Mouse (Mus musculus) gastrocnemius, postnatal 36 days (tissue): ENCODE measurements around the gene Pcna. TPM values are rescaled to one million over a fixed set of nuclear protein-coding genes. Genes with fewer than 3 reads are reported as not detected.
"Not testable (repeated sequence)": the region's sequence is repeated elsewhere in the genome, so short reads cannot be mapped to it uniquely, and the experiment has no call there.

Experiments
- DNase-seq, 2 experiments: peaks; one replicate each; pipeline ENCODE4 v3.0.0; 2022
- intact Hi-C: fragments of 180-260 bp; cut with DNase I; formaldehyde crosslinking; loops from one replicate; pipeline ENCODE4 v1.15.1; 2025
- long read RNA-seq, 2 experiments: library from polyadenylated mRNA; stranded (forward); transcript quantifications; one replicate each; pipeline ENCODE4 v2.0.0; 2021
- total RNA-seq, 2 experiments: library from RNA; stranded (reverse); gene quantifications; 2 replicates each; pipeline ENCODE4 v1.2.3; 2021

Pcna gene
- 10 to 100 TPM; 19.7 to 20.7 TPM for total RNA-seq
- long read RNA-seq, experiment 1, transcript Pcna-201 (6 exons, 1,518 nt), result major isoform, 18 of 19 reads
- long read RNA-seq, experiment 1, partial matches to known transcripts, result 1 of 19 reads
- long read RNA-seq, experiment 1, other reads (novel, unspliced or antisense), result 0 of 19 reads
- long read RNA-seq, experiment 2, transcript Pcna-201 (6 exons, 1,518 nt), result major isoform, 18 of 23 reads
- long read RNA-seq, experiment 2, partial matches to known transcripts, result 4 of 23 reads
- long read RNA-seq, experiment 2, other reads (novel, unspliced or antisense), result 1 of 23 reads

GRCm38 (mm10) chr2:132252542-132253528 lies at the start of gene Pcna:
Pcna (minus strand) TSS chr2:132253314.
- intact Hi-C loops, result no loop called here
- peak; percentile 92 to 96 for DNase-seq

- intact Hi-C loops, result loop anchor here (10.0 kb wide), 1 partner anchor 403 kb away; no protein-coding TSS in a partner anchor
- no peak for DNase-seq
Observed at GRCm38 (mm10) chr2:132301436-132301835, 48.3 kb upstream of the Pcna start.

- intact Hi-C loops, result no loop called here
Observed at GRCm38 (mm10) chr2:132298250-132298649, 45.1 kb upstream of the Pcna start.

GRCm38 (mm10) chr2:132293694-132294450 lies 40.8 kb upstream of the Pcna start:
- intact Hi-C loops, result no loop called here

More at GRCm38 (mm10) chr2:132298250-132298649, 45.1 kb upstream of the Pcna start:
- no peak for DNase-seq

GRCm38 (mm10) chr2:132292083-132292482 lies 39.0 kb upstream of the Pcna start:
- intact Hi-C loops, result no loop called here
- DNase-seq, result no peak

More at GRCm38 (mm10) chr2:132293694-132294450, 40.8 kb upstream of the Pcna start:
- DNase-seq, result no peak

- intact Hi-C loops, result no loop called here
- DNase-seq, result peak in 1 of 2 experiments; percentile 38
Observed at GRCm38 (mm10) chr2:132291265-132291664, 38.2 kb upstream of the Pcna start.

GRCm38 (mm10) chr2:132290808-132291207 lies 37.7 kb upstream of the Pcna start:
- DNase-seq, result no peak
- intact Hi-C loops, result no loop called here

GRCm38 (mm10) chr2:132289213-132289612 lies 36.1 kb upstream of the Pcna start:
- intact Hi-C loops, DNase-seq: not testable (repeated sequence)

- intact Hi-C loops, result no loop called here
- no peak for DNase-seq
Observed at GRCm38 (mm10) chr2:132286376-132287076, 33.4 kb upstream of the Pcna start.

GRCm38 (mm10) chr2:132285722-132286121 lies 32.6 kb upstream of the Pcna start:
- DNase-seq, intact Hi-C loops: not testable (repeated sequence)

GRCm38 (mm10) chr2:132284492-132285139 lies 31.5 kb upstream of the Pcna start:
- peak in 1 of 2 experiments; percentile 44 for DNase-seq
- intact Hi-C loops, result no loop called here

- intact Hi-C loops, result no loop called here
- DNase-seq, result no peak
Observed at GRCm38 (mm10) chr2:132283236-132284070, 30.3 kb upstream of the Pcna start.

- intact Hi-C loops, result no loop called here
- no peak for DNase-seq
Observed at GRCm38 (mm10) chr2:132282453-132283174, 29.5 kb upstream of the Pcna start.

- DNase-seq, result no peak
- intact Hi-C loops, result no loop called here
Observed at GRCm38 (mm10) chr2:132281560-132282452, 28.7 kb upstream of the Pcna start.

GRCm38 (mm10) chr2:132280518-132281120 lies 27.5 kb upstream of the Pcna start:
- no peak for DNase-seq
- intact Hi-C loops, result no loop called here

- DNase-seq, result peak in 1 of 2 experiments; percentile 16
Observed at GRCm38 (mm10) chr2:132279978-132280377, 26.9 kb upstream of the Pcna start.

More at GRCm38 (mm10) chr2:132279978-132280377, 26.9 kb upstream of the Pcna start:
- intact Hi-C loops, result no loop called here
